Comparison of ENCODE assay signal across 15 mouse cellular contexts in the genomic region with DNA sequence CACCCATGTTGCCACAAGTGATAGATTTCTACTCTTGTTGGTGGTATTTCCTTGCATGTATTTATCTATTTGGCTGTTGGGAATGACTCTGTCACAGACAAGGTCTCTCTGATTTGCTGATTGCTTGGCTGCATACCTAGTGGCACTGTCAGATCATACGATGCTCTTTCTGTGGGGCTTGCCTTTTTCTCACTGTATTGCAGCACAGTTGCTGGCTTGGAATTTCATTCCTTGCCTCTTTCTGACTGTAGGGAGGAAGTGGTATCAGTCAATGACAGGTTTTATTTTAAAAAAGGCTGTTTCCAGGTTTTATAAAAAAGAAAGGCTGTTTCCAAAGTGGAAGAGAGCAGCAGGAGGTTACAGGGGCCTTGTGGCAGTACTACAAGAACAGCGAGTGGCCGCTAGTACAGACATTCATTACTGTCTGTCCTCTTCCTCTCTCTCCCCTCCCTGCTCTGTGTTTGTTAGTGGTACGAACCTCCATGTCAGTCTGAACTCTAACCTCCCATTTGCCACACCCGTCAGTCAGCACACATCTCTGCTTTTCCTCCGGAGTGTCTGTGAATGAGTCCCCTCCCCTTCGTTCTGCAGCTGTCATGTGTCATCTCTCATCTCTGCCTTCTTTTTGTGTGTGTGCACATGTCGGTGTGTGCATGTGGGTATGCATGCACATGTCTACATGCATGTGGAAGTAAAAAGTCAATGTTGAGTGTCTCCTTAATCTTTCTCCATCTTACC.
DNase-seq lines count a peak whose midpoint lies in the region; ATAC-seq lines count a peak whose summit lies in the region.
"Had no signal": no experiment of that assay in that cellular context is flagged by ENCODE, and none has a peak within 500 bp of the region (broad histone marks: within the 10 kb centered on the region; RNA-seq: fewer than 3 reads in every experiment).

No protein-coding gene starts in this region.

- no peaks in the 10 kb centered on the region for H3K9me3 ChIP-seq in hindbrain, embryonic 10.5 days
- no peaks in the 10 kb centered on the region for H3K9me3 ChIP-seq in hindbrain, embryonic 14.5 days (ENCODE audit: control insufficient read depth, low read length)
- H3K9me3 ChIP-seq in midbrain, embryonic 11.5 days (ENCODE audit: control insufficient read depth, low read length), result no peaks in the 10 kb centered on the region
- H3K9me3 ChIP-seq in midbrain, embryonic 10.5 days (replicated peaks), result no peaks in the 10 kb centered on the region
- H3K9me3 ChIP-seq in hindbrain, embryonic 11.5 days (ENCODE audit: control insufficient read depth, low read length), result no peaks in the 10 kb centered on the region
- H3K9me3 ChIP-seq: limb, embryonic 12.5 days had no signal

- peaks cover 10% of the 10 kb centered on the region for H3K4me1 ChIP-seq in hindbrain, embryonic 10.5 days (replicated peaks)
- H3K4me1 ChIP-seq in hindbrain, embryonic 14.5 days (replicated peaks; ENCODE audit: control insufficient read depth, insufficient read depth, low read length), result no peaks in the 10 kb centered on the region
- H3K4me1 ChIP-seq in midbrain, embryonic 11.5 days (ENCODE audit: control insufficient read depth, insufficient read depth, low read length), result no peaks in the 10 kb centered on the region
- peaks cover 18% of the 10 kb centered on the region for H3K4me1 ChIP-seq in midbrain, embryonic 10.5 days
- no peaks in the 10 kb centered on the region for H3K4me1 ChIP-seq in hindbrain, embryonic 11.5 days (replicated peaks; ENCODE audit: control insufficient read depth, insufficient read depth, low read length)

- DNase-seq in hindbrain, embryonic 10.5 days (ENCODE audit: low spot score), result no peak
- no peak for DNase-seq in hindbrain, embryonic 14.5 days (ENCODE audit: low spot score)
- DNase-seq in midbrain, embryonic 11.5 days (ENCODE audit: low spot score, missing footprints), result no peak
- DNase-seq in midbrain, embryonic 10.5 days (ENCODE audit: low spot score), result no peak
- peak; percentile 25 for DNase-seq in hindbrain, embryonic 11.5 days (ENCODE audit: low spot score)
- DNase-seq in mesoderm, embryonic 11.5 days (ENCODE audit: low read depth, low spot score), result peak; percentile 30
- no peak for DNase-seq in ovary, adult 18-20 months (ENCODE audit: low spot score)
- DNase-seq: adrenal gland, postnatal 25 days; cerebellum, postnatal 14 days; liver, postnatal 0 days; right cerebral cortex, postnatal 25 days had no signal

- 35% methylated on average over 8 of the region's 8 CpGs for WGBS in hindbrain, embryonic 10.5 days
- WGBS in hindbrain, embryonic 14.5 days, result 25% methylated on average over 8 of the region's 8 CpGs
- WGBS in midbrain, embryonic 11.5 days, result 61% methylated on average over 8 of the region's 8 CpGs
- 72% methylated on average over 8 of the region's 8 CpGs for WGBS in midbrain, embryonic 10.5 days
- 29% methylated on average over 8 of the region's 8 CpGs for WGBS in hindbrain, embryonic 11.5 days

- H3K36me3 ChIP-seq in hindbrain, embryonic 10.5 days, result no peaks in the 10 kb centered on the region
- H3K36me3 ChIP-seq in hindbrain, embryonic 14.5 days (replicated peaks; ENCODE audit: control insufficient read depth, insufficient read depth), result no peaks in the 10 kb centered on the region
- no peaks in the 10 kb centered on the region for H3K36me3 ChIP-seq in midbrain, embryonic 11.5 days (ENCODE audit: control insufficient read depth, insufficient read depth, low read length)
- no peaks in the 10 kb centered on the region for H3K36me3 ChIP-seq in midbrain, embryonic 10.5 days
- no peaks in the 10 kb centered on the region for H3K36me3 ChIP-seq in hindbrain, embryonic 11.5 days (ENCODE audit: control insufficient read depth, insufficient read depth, low read length)
- H3K36me3 ChIP-seq: limb, embryonic 12.5 days had no signal

- no peaks in the 10 kb centered on the region for H3K27me3 ChIP-seq in hindbrain, embryonic 10.5 days (ENCODE audit: insufficient read depth, poor library complexity, severe bottlenecking)
- H3K27me3 ChIP-seq in hindbrain, embryonic 14.5 days (ENCODE audit: control insufficient read depth, insufficient read depth, low read length), result no peaks in the 10 kb centered on the region
- H3K27me3 ChIP-seq in midbrain, embryonic 11.5 days (ENCODE audit: control insufficient read depth, insufficient read depth, low read length), result no peaks in the 10 kb centered on the region
- H3K27me3 ChIP-seq in midbrain, embryonic 10.5 days (ENCODE audit: low read depth, poor library complexity, severe bottlenecking), result no peaks in the 10 kb centered on the region
- no peaks in the 10 kb centered on the region for H3K27me3 ChIP-seq in hindbrain, embryonic 11.5 days (ENCODE audit: control insufficient read depth, insufficient read depth, low read length)
- H3K27me3 ChIP-seq: limb, embryonic 12.5 days had no signal

- H3K9ac ChIP-seq in hindbrain, embryonic 14.5 days, result no peak overlapping the region
- H3K9ac ChIP-seq in midbrain, embryonic 11.5 days (ENCODE audit: low read length), result no peak overlapping the region
- H3K9ac ChIP-seq in hindbrain, embryonic 11.5 days (ENCODE audit: low read depth, low read length), result no peak overlapping the region
- H3K9ac ChIP-seq: limb, embryonic 12.5 days; liver, postnatal 0 days had no signal

- no peak overlapping the region for H3K4me3 ChIP-seq in hindbrain, embryonic 10.5 days
- H3K4me3 ChIP-seq in hindbrain, embryonic 14.5 days (replicated peaks; ENCODE audit: low read length), result no peak overlapping the region
- H3K4me3 ChIP-seq in midbrain, embryonic 11.5 days (ENCODE audit: low read depth, low read length), result no peak overlapping the region
- no peak overlapping the region for H3K4me3 ChIP-seq in midbrain, embryonic 10.5 days
- no peak overlapping the region for H3K4me3 ChIP-seq in hindbrain, embryonic 11.5 days (ENCODE audit: low read depth, low read length)
- H3K4me3 ChIP-seq: left cerebral cortex, adult 2 months; limb, embryonic 12.5 days had no signal

- no peak for ATAC-seq in hindbrain, embryonic 14.5 days (ENCODE audit: low FRiP score)
- 0 out of 2 replicates have a peak, but pooled peaks have one; percentile 46 for ATAC-seq in midbrain, embryonic 11.5 days (ENCODE audit: low FRiP score)
- peak; percentile 56; the same call in 1 of the 2 replicates for ATAC-seq in hindbrain, embryonic 11.5 days (ENCODE audit: low FRiP score)
- no peak for ATAC-seq in frontal cortex, adult (ENCODE audit: low TSS enrichment)
- ATAC-seq: CD4-positive, CD25-positive, alpha-beta regulatory T cell, adult 4 months; liver, postnatal 0 days had no signal

- H3K4me2 ChIP-seq in hindbrain, embryonic 14.5 days (replicated peaks), result no peak overlapping the region
- no peak overlapping the region for H3K4me2 ChIP-seq in midbrain, embryonic 11.5 days
- no peak overlapping the region for H3K4me2 ChIP-seq in hindbrain, embryonic 11.5 days (replicated peaks; ENCODE audit: low read depth, low read length)
- H3K4me2 ChIP-seq: limb, embryonic 12.5 days had no signal

- peak overlapping the region; percentile 45; the same call in 1 of the 2 replicates for H3K27ac ChIP-seq in hindbrain, embryonic 10.5 days
- no peak overlapping the region for H3K27ac ChIP-seq in hindbrain, embryonic 14.5 days
- H3K27ac ChIP-seq in midbrain, embryonic 11.5 days (ENCODE audit: low read depth, low read length), result no peak overlapping the region
- H3K27ac ChIP-seq in midbrain, embryonic 10.5 days (replicated peaks), result no peak overlapping the region
- H3K27ac ChIP-seq in hindbrain, embryonic 11.5 days (ENCODE audit: low read depth, low read length), result no peak overlapping the region
- H3K27ac ChIP-seq: left cerebral cortex, adult 2 months; limb, embryonic 12.5 days had no signal

Comparison
In these comparisons a context has a peak if more than half of its experiments do, and no peak if none do; other contexts are left out.
1. DNase-seq: peak in hindbrain, embryonic 11.5 days (single experiment) and mesoderm, embryonic 11.5 days (single experiment); none in hindbrain, embryonic 10.5 days (single experiment), hindbrain, embryonic 14.5 days (single experiment), midbrain, embryonic 11.5 days (single experiment), midbrain, embryonic 10.5 days (single experiment) and ovary, adult 18-20 months (single experiment).
2. ATAC-seq: peak in midbrain, embryonic 11.5 days (single experiment) and hindbrain, embryonic 11.5 days (single experiment); none in hindbrain, embryonic 14.5 days (single experiment) and frontal cortex, adult (single experiment).